Mouse (Mus musculus) C2C12 (cell line): ENCODE results near the gene Sgk2. TPM values are rescaled to one million over a fixed set of nuclear protein-coding genes. Genes with fewer than 3 reads are reported as not detected.

Source experiments
- H3K27me3 ChIP-seq: one replicate; pipeline ENCODE4 v1.6.1; 2011; ENCODE audit not compliant: control insufficient read depth, insufficient read depth, insufficient read length
- H3K36me3 ChIP-seq: one replicate; pipeline ENCODE4 v1.6.1; 2011; ENCODE audit not compliant: control insufficient read depth, insufficient read depth
- H3K4me3 ChIP-seq: one replicate; pipeline ENCODE4 v1.5.1; 2011; ENCODE audit warnings: mild to moderate bottlenecking, control low read depth; ENCODE audit not compliant: poor library complexity, insufficient read depth, severe bottlenecking
- H3K79me2 ChIP-seq: one replicate; pipeline ENCODE4 v1.6.1; 2011; ENCODE audit not compliant: control insufficient read depth, insufficient read depth
- H3K79me3 ChIP-seq: one replicate; pipeline ENCODE4 v1.6.1; 2011; ENCODE audit warnings: low read depth, control low read depth
- H3ac ChIP-seq: one replicate; pipeline ENCODE3; 2011; ENCODE audit warnings: low read depth; ENCODE audit not compliant: control insufficient read depth, insufficient read length
- CEBPB ChIP-seq: IDR thresholded peaks from one replicate; pipeline ENCODE4 v1.6.1; 2011; ENCODE audit warnings: low read depth, mild to moderate bottlenecking, control low read depth, moderate library complexity
- CTCF ChIP-seq: IDR thresholded peaks from one replicate; pipeline ENCODE4 v1.5.1; 2011; ENCODE audit not compliant: control insufficient read depth, insufficient read depth, insufficient read length
- FOSL1 ChIP-seq: IDR thresholded peaks from one replicate; pipeline ENCODE4 v1.8.0; 2011; ENCODE audit warnings: mild to moderate bottlenecking, low read length; ENCODE audit not compliant: poor library complexity, insufficient read depth, severe bottlenecking
- MAX ChIP-seq: IDR thresholded peaks from one replicate; pipeline ENCODE4 v1.6.1; 2011; ENCODE audit warnings: mild to moderate bottlenecking, control low read depth
- MYOD1 ChIP-seq: IDR thresholded peaks from one replicate; pipeline ENCODE4 v1.6.1; 2011; ENCODE audit warnings: low read depth; ENCODE audit not compliant: control insufficient read depth, insufficient read length
- MYOG ChIP-seq: IDR thresholded peaks from one replicate; pipeline ENCODE4 v1.6.1; 2011; ENCODE audit not compliant: control insufficient read depth, insufficient read length; ENCODE audit errors: extremely low read depth
- USF1 ChIP-seq: IDR thresholded peaks from one replicate; pipeline ENCODE4 v1.6.1; 2011; ENCODE audit warnings: low read depth, mild to moderate bottlenecking, control low read depth, moderate library complexity
- polyA plus RNA-seq: library from polyadenylated mRNA; unstranded; fragments of >200 nt; fragmentation: generic; extraction: Trizol; gene quantifications from one replicate; pipeline ENCODE4 v1.2.1, GENCODE M21; 2012; ENCODE audit warnings: missing spikeins

Gene Sgk2
- polyA plus RNA-seq, 1 experiment = 0.07 TPM

DNA sequence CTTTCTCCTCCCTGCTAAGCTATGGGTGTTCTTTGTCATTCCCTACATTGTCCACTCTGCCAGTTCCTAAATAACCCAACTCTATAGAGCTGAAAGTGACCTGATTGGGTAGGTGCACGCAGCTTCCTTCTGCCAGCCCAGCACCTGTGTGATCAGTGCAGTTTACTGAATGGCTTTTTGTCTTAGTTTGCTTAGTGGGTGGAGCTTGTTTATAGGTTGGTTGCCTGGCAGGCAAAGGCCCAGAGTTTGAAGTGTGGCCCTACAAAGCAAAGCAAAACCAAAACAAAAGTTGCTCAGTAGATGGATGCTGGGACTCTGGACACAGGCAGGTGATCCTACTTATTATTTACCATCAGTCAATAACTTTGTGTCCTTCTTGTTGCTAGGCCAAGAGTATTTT lies 64.6 kb downstream of the Sgk2 start:
- Histone ChIP-seq H3K27me3 (no peaks in the 10 kb centered on the region), H3K79me2 (peaks cover 23% of the 10 kb centered on the region), H3K36me3 (peaks cover 12% of the 10 kb centered on the region), H3K4me3 (no peak overlapping the region), H3K79me3 (peaks cover 14% of the 10 kb centered on the region), H3ac (no peak overlapping the region)
- TF ChIP-seq CTCF (no peak), CEBPB (no peak), FOSL1 (no peak), MYOG (no peak)

DNA sequence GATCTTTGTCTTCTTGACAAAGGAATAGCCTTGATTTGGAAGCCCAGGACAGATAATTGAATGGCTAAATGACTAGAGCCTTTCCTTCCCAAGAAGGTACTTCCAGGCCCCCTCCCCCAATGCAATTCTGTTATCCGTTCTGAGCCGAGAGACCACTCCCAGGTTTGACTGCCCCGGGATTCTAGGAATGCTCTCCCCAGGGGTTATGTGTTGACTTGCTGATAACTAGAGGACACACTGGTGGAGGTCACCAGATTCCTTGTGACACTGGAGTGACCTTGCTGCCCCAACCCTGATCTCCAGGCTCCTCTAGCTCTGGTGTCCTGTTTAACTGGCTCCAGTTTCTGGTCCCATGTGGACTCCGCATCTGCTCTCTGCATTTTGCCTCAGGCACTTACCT lies 65.0 kb downstream of the Sgk2 start:
- peaks cover 27% of the 10 kb centered on the region for H3K79me2 ChIP-seq
- H3K4me3 ChIP-seq = no peak overlapping the region
- H3ac ChIP-seq = no peak overlapping the region

DNA sequence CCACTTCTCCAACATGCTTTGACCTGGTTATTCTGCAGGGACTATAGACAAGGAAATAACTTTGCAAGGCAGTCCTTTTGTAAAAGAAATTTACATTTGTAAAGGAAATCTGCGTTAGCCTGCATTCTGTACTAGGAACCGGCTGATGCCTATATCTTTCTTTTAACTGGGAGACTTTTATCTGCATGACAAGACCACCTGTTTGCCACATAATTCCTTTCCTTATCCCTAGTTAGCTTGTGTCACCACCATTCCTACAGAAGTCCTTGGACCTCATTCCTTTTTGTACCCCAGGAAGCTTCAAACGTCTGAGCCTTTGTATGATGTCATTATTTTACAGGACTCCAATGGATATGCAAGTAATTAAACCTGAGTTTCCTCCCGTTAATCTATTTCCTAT lies 65.7 kb downstream of the Sgk2 start:
- Histone ChIP-seq H3K4me3 (no peak overlapping the region), H3K36me3 (peaks cover under 1% of the 10 kb centered on the region), H3K79me2 (peaks cover 34% of the 10 kb centered on the region), H3ac (no peak overlapping the region), H3K27me3 (no peaks in the 10 kb centered on the region), H3K79me3 (peaks cover 26% of the 10 kb centered on the region)
- no peak for TF ChIP-seq FOSL1
- TF ChIP-seq USF1 = no peak
- TF ChIP-seq CEBPB = no peak
- no peak for TF ChIP-seq MAX
- no peak for TF ChIP-seq CTCF
- TF ChIP-seq MYOG = no peak
- no peak for TF ChIP-seq MYOD1

More for the DNA sequence above, 65.0 kb downstream of the Sgk2 start:
- Histone ChIP-seq H3K27me3 (no peaks in the 10 kb centered on the region), H3K36me3 (peaks cover 8% of the 10 kb centered on the region), H3K79me3 (peaks cover 19% of the 10 kb centered on the region)
- TF ChIP-seq MYOD1 (no peak), MYOG (no peak), FOSL1 (no peak)

DNA sequence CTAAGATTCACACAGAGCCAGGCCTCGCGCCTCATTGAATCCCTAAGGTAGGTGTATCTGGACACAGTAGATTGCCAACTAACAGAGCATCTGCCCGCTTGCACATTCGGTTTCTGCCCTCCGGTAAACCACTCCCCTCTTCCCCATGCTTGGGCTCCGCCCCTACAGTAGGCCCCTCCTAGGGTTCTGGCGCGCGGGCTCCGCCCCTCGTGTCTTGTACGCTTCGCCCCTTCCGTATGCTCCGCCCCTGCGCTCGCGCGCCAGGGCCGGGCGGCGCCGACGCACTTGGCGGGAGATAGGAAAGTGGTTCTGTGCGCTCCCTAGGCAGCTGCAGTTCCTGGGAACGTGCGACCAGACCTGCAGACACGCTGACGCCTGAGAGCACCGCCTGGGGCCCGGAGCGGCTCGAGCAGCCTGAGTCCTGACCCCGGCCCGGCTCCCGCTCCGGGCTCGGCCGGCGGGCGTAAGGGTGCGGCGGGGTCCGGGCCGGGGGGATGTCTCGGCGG lies 67.3 kb downstream of the Sgk2 start, which contains the start of gene Mybl2:
Mybl2 (plus strand) TSS at position 353 of the 506 bp plus-strand sequence.
- no peaks in the 10 kb centered on the region for H3K27me3 ChIP-seq
- no peak for TF ChIP-seq FOSL1
- TF ChIP-seq MYOG = no peak
- peak; percentile 86 for TF ChIP-seq MAX
- no peak for TF ChIP-seq CEBPB
- TF ChIP-seq USF1 = no peak
- TF ChIP-seq CTCF = no peak
- no peak for TF ChIP-seq MYOD1
- peaks cover 50% of the 10 kb centered on the region for H3K79me2 ChIP-seq
- H3K4me3 ChIP-seq = peak within 1 kb of the TSS; percentile 80
- H3K79me3 ChIP-seq = peaks cover 36% of the 10 kb centered on the region
- H3K36me3 ChIP-seq = peaks cover 5% of the 10 kb centered on the region
- peak within 1 kb of the TSS; percentile 76 for H3ac ChIP-seq

GRCm38 (mm10) chr2:163054891-163055494 lies 67.9 kb downstream of the Sgk2 start:
- Histone ChIP-seq H3K79me2 (peaks cover 56% of the 10 kb centered on the region), H3K4me3 (peak overlapping the region; percentile 80), H3K36me3 (peaks cover 10% of the 10 kb centered on the region), H3ac (peak overlapping the region; percentile 76), H3K79me3 (peaks cover 41% of the 10 kb centered on the region), H3K27me3 (no peaks in the 10 kb centered on the region)
- TF ChIP-seq CTCF = no peak
- no peak for TF ChIP-seq MYOG
- TF ChIP-seq MAX = no peak
- TF ChIP-seq MYOD1 = no peak
- no peak for TF ChIP-seq USF1
- no peak for TF ChIP-seq FOSL1
- TF ChIP-seq CEBPB = no peak

DNA sequence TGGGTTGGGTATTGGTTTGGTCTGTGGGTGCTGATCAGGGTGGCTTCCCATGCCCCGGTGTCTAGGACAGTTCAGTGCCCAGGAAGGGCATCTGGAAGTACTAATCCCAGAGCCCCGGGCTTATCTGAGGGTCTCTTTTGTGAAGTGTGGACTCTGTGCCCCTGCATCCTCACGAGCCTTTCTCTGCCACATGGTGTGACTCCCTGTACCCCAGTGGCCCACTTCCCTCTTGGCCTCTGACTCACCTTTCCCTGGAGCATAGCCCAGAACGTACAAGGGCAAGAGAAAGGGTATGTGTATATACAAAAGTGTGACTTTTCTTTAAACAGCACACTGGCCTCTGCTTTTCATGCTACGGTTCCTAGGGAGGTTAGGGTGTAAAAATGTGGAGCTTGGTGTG lies 68.6 kb downstream of the Sgk2 start:
- peak; percentile 52 for TF ChIP-seq MAX
- no peak for TF ChIP-seq CEBPB
- TF ChIP-seq USF1 = no peak
- no peak for TF ChIP-seq MYOD1
- no peak for TF ChIP-seq FOSL1
- Histone ChIP-seq H3K79me3 (peaks cover 42% of the 10 kb centered on the region), H3K27me3 (no peaks in the 10 kb centered on the region), H3K36me3 (peaks cover 12% of the 10 kb centered on the region), H3K4me3 (peak overlapping the region; percentile 80), H3K79me2 (peaks cover 61% of the 10 kb centered on the region), H3ac (peak overlapping the region; percentile 76)
